Mouse (Mus musculus): Measurements from ENCODE around the gene Dcaf6. TPM values are rescaled to one million over a fixed set of nuclear protein-coding genes. Genes with fewer than 3 reads are reported as not detected.

Gene Dcaf6
- polyA plus RNA-seq, 1 experiment, result 43.2 TPM

GRCm38 (mm10) chr1:165281351-165282221, 178.7 kb downstream of the Dcaf6 start:
- Histone ChIP-seq H3K27ac (ENCODE audit: insufficient read depth, low read length) (peak overlapping the region; percentile 54; the same call in 1 of the 2 replicates), H3K4me1 (ENCODE audit: control insufficient read depth, insufficient read depth, low read length) (peaks cover 6% of the 10 kb centered on the region; the same call in 1 of the 2 replicates), H3K4me3 (ENCODE audit: insufficient read depth, low read length) (peak overlapping the region; percentile 90)
- no peak for TF ChIP-seq CTCF (IDR thresholded peaks at IDR 0.05; ENCODE audit: borderline replicate concordance, insufficient read depth, low read length)
- TF ChIP-seq POLR2A (IDR thresholded peaks at IDR 0.05; ENCODE audit: low read depth, low read length), result peak; percentile 74

- H3K4me3 ChIP-seq (ENCODE audit: insufficient read depth, low read length), result 0 out of 2 replicates have a peak overlapping the region, but pooled peaks have one; percentile 90
- H3K4me1 ChIP-seq (ENCODE audit: control insufficient read depth, insufficient read depth, low read length), result peaks cover 6% of the 10 kb centered on the region; the same call in 1 of the 2 replicates
- no peak overlapping the region for H3K27ac ChIP-seq (ENCODE audit: insufficient read depth, low read length)
- TF ChIP-seq POLR2A (IDR thresholded peaks at IDR 0.05; ENCODE audit: low read depth, low read length), result no peak
- TF ChIP-seq CTCF (IDR thresholded peaks at IDR 0.05; ENCODE audit: borderline replicate concordance, insufficient read depth, low read length), result no peak
Measured at GRCm38 (mm10) chr1:165280741-165281140, 179.5 kb downstream of the Dcaf6 start.

Other genes with a start within 250 kb of the Dcaf6 start
- 64.0 and 70.2 TPM in 2 replicates for gene Tiprl, start 223.5 kb downstream of the Dcaf6 start, polyA plus RNA-seq (2011; ENCODE audit: insufficient read length, low read depth, missing spikeins)
- 9.9 and 11.3 TPM in 2 replicates for gene Gpr161, start 164.7 kb downstream of the Dcaf6 start, polyA plus RNA-seq (2011; ENCODE audit: insufficient read length, low read depth, missing spikeins)
- 38.6 and 55.9 TPM in 2 replicates for gene Mpc2, start 162 bp upstream of the Dcaf6 start, polyA plus RNA-seq (2011; ENCODE audit: insufficient read length, low read depth, missing spikeins)
- gene Adcy10, start 24.7 kb upstream of the Dcaf6 start, polyA plus RNA-seq (2011; ENCODE audit: insufficient read length, low read depth, missing spikeins), result not detected in 2 replicates
- gene Mpzl1, start 174.1 kb upstream of the Dcaf6 start, polyA plus RNA-seq (2011; ENCODE audit: insufficient read length, low read depth, missing spikeins), result 65.4 and 89.6 TPM in 2 replicates
- 1.5 and 2.3 TPM in 2 replicates for gene Rcsd1, start 249.3 kb upstream of the Dcaf6 start, polyA plus RNA-seq (2011; ENCODE audit: insufficient read length, low read depth, missing spikeins)

All from embryonic fibroblast, embryonic 13.5 days (primary cell).